Mouse (Mus musculus) MEL (cell line): ENCODE data around the gene Cldnd1. TPM values are rescaled to one million over a fixed set of nuclear protein-coding genes. Genes with fewer than 3 reads are reported as not detected.

ENCODE experiments used
- DNase-seq: peaks from one replicate; pipeline ENCODE4 v3.0.0; 2011; ENCODE audit warnings: low read depth, low spot score
- H3K27ac ChIP-seq: 2 replicates; pipeline ENCODE4 v1.5.1; 2012; ENCODE audit warnings: low read depth, mild to moderate bottlenecking, control low read depth, low read length, moderate library complexity; ENCODE audit not compliant: control insufficient read depth
- H3K27me3 ChIP-seq, 2 experiments: fragments of 150-350 bp in 1 of 2; sonication (generic) in 1 of 2; 2 replicates each; pipeline ENCODE4 v1.6.1; 2012; ENCODE audit warnings: low read length in 2 of 2, mild to moderate bottlenecking in 2 of 2, improper control_type of control experiment in 1 of 2, moderate library complexity in 1 of 2; ENCODE audit not compliant: insufficient read depth in 2 of 2, control insufficient read depth in 1 of 2
- H3K36me3 ChIP-seq, 2 experiments: 2 replicates each; pipeline ENCODE4 v1.6.1; 2012 to 2014; ENCODE audit warnings: low read length in 2 of 2, improper control_type of control experiment in 1 of 2, inconsistent platforms in 1 of 2, mild to moderate bottlenecking in 1 of 2; ENCODE audit not compliant: insufficient read depth in 2 of 2, control insufficient read depth in 1 of 2
- H3K4me1 ChIP-seq, 2 experiments: fragments of 150-350 bp in 1 of 2; sonication (generic) in 1 of 2; 2 replicates each; pipeline ENCODE4 v1.6.1; 2012; ENCODE audit warnings: low read length in 2 of 2, improper control_type of control experiment in 1 of 2, mild to moderate bottlenecking in 1 of 2; ENCODE audit not compliant: insufficient read depth in 2 of 2, control insufficient read depth in 1 of 2
- H3K4me3 ChIP-seq, 2 experiments: fragments of 150-350 bp in 1 of 2; sonication (generic) in 1 of 2; 2 replicates each; pipeline ENCODE4 v1.5.1; 2012; ENCODE audit warnings: low read depth in 2 of 2, low read length in 2 of 2, mild to moderate bottlenecking in 2 of 2, moderate library complexity in 2 of 2, control low read depth in 1 of 2, improper control_type of control experiment in 1 of 2; ENCODE audit not compliant: control insufficient read depth in 1 of 2, insufficient read depth in 1 of 2
- H3K79me2 ChIP-seq: 2 replicates; pipeline ENCODE4 v1.6.1; 2012; ENCODE audit warnings: mild to moderate bottlenecking, low read length, moderate library complexity; ENCODE audit not compliant: control insufficient read depth, poor library complexity, insufficient read depth
- H3K9ac ChIP-seq: 2 replicates; pipeline ENCODE4 v1.6.1; 2012; ENCODE audit warnings: low read depth, mild to moderate bottlenecking, control low read depth, low read length, moderate library complexity; ENCODE audit not compliant: control insufficient read depth, poor library complexity, severe bottlenecking
- H3K9me3 ChIP-seq: fragments of 150-350 bp; sonication (generic); replicated peaks from 2 replicates; pipeline ENCODE4 v1.6.1; 2012; ENCODE audit warnings: mild to moderate bottlenecking, low read length, improper control_type of control experiment, moderate library complexity; ENCODE audit not compliant: insufficient read depth
- CHD2 ChIP-seq: IDR thresholded peaks from 2 replicates; pipeline ENCODE4 v1.6.1; 2011; ENCODE audit warnings: low read length, improper control_type of control experiment
- CTCF ChIP-seq, 3 experiments: IDR thresholded peaks in 2 of 3; conservative IDR thresholded peaks in 1 of 3; 2 replicates each; pipeline ENCODE4 v1.5.1; 2011 to 2012; ENCODE audit warnings: low read length in 3 of 3, low read depth in 2 of 3, mild to moderate bottlenecking in 2 of 3, improper control_type of control experiment in 1 of 3, inconsistent platforms in 1 of 3, mixed read lengths in 1 of 3, moderate library complexity in 1 of 3; ENCODE audit not compliant: control insufficient read depth in 1 of 3, insufficient read depth in 1 of 3, poor library complexity in 1 of 3, severe bottlenecking in 1 of 3
- EP300 ChIP-seq, 2 experiments: IDR thresholded peaks; 2 replicates each; pipeline ENCODE4 v1.6.1; 2011; ENCODE audit warnings: improper control_type of control experiment in 2 of 2, low read length in 2 of 2, low read depth in 1 of 2, mild to moderate bottlenecking in 1 of 2
- JUND ChIP-seq: IDR thresholded peaks from 2 replicates; pipeline ENCODE4 v1.6.1; 2011; ENCODE audit warnings: low read depth, mild to moderate bottlenecking, improper control_type of control experiment, low read length
- KAT2A ChIP-seq: conservative IDR thresholded peaks from 2 replicates; pipeline ENCODE4 v1.6.1; 2012; ENCODE audit warnings: low read depth, low read length, improper control_type of control experiment, inconsistent platforms
- MAFK ChIP-seq: IDR thresholded peaks from 2 replicates; pipeline ENCODE4 v1.6.1; 2011; ENCODE audit warnings: low read depth, mild to moderate bottlenecking, low read length, improper control_type of control experiment, borderline replicate concordance
- NELFE ChIP-seq: IDR thresholded peaks from 2 replicates; pipeline ENCODE4 v1.6.1; 2011; ENCODE audit warnings: low read depth, low read length, improper control_type of control experiment
- POLR2A ChIP-seq, 2 experiments: IDR thresholded peaks; 2 replicates each; pipeline ENCODE4 v1.6.1; 2011 to 2012; ENCODE audit warnings: low read length in 2 of 2, mild to moderate bottlenecking in 2 of 2, control low read depth in 1 of 2, improper control_type of control experiment in 1 of 2, low read depth in 1 of 2, moderate library complexity in 1 of 2; ENCODE audit not compliant: control insufficient read depth in 1 of 2, insufficient read depth in 1 of 2, poor library complexity in 1 of 2
- POLR2AphosphoS5 ChIP-seq: IDR thresholded peaks from 2 replicates; pipeline ENCODE4 v1.6.1; 2012; ENCODE audit warnings: low read depth, borderline replicate concordance, mild to moderate bottlenecking, inconsistent platforms, low read length, moderate library complexity, mixed read lengths
- SMC3 ChIP-seq: IDR thresholded peaks from 2 replicates; pipeline ENCODE4 v1.6.1; 2011; ENCODE audit warnings: low read depth, low read length, improper control_type of control experiment
- TAL1 ChIP-seq: IDR thresholded peaks from 2 replicates; pipeline ENCODE4 v1.6.1; 2012; ENCODE audit warnings: mild to moderate bottlenecking, inconsistent platforms, low read length, moderate library complexity, mixed read lengths
- USF2 ChIP-seq, 2 experiments: IDR thresholded peaks; 2 replicates each; pipeline ENCODE4 v1.6.1; 2011 to 2012; ENCODE audit warnings: improper control_type of control experiment in 2 of 2, low read length in 2 of 2, borderline replicate concordance in 1 of 2, inconsistent platforms in 1 of 2, low read depth in 1 of 2, mild to moderate bottlenecking in 1 of 2; ENCODE audit not compliant: insufficient read depth in 1 of 2
- ZC3H11A ChIP-seq: IDR thresholded peaks from 2 replicates; pipeline ENCODE4 v1.6.1; 2012; ENCODE audit warnings: low read depth, mild to moderate bottlenecking, inconsistent platforms, low read length, improper control_type of control experiment
- ZKSCAN1 ChIP-seq: IDR thresholded peaks from 2 replicates; pipeline ENCODE4 v1.6.1; 2012; ENCODE audit warnings: low read depth, mild to moderate bottlenecking, inconsistent platforms, low read length, improper control_type of control experiment, moderate library complexity
- ZNF384 ChIP-seq: IDR thresholded peaks from 2 replicates; pipeline ENCODE4 v1.6.1; 2012; ENCODE audit warnings: low read depth, mild to moderate bottlenecking, inconsistent platforms, low read length, improper control_type of control experiment
- polyA plus RNA-seq, 2 experiments: library from polyadenylated mRNA; stranded (reverse) in 1 of 2; unstranded in 1 of 2; fragments of >175 nt in 1 of 2; fragments of >200 nt in 1 of 2; gene quantifications; 2 replicates each; pipeline versions ENCODE4 v1.2.1 to v1.2.4; 2012; ENCODE audit warnings: low replicate concordance in 2 of 2, low read depth in 1 of 2; ENCODE audit not compliant: insufficient read length in 2 of 2, insufficient read depth in 1 of 2, missing spikeins in 1 of 2
- total RNA-seq: library from RNA; depleted of rRNA; stranded (reverse); fragments of 300-350 nt; gene quantifications from 2 replicates; pipeline ENCODE4 v1.2.3, GENCODE M21; 2012

The Cldnd1 gene
- total and polyA plus RNA-seq, 3 experiments: 18.5 to 34.3 TPM; not detected in 1

- no peak for TF ChIP-seq ZNF384
- no peak for TF ChIP-seq EP300 (IDR thresholded peaks at IDR 0.05; ENCODE audit: low read depth in 1 of 2, low read length in 2 of 2)
- TF ChIP-seq KAT2A: no peak
- no peak for TF ChIP-seq POLR2AphosphoS5
- no peak for TF ChIP-seq POLR2A (IDR thresholded peaks at IDR 0.05; ENCODE audit: control insufficient read depth in 1 of 2, insufficient read depth in 1 of 2, low read depth in 1 of 2, low read length in 2 of 2, poor library complexity in 1 of 2)
- TF ChIP-seq ZC3H11A: no peak
- no peak for TF ChIP-seq CTCF (IDR thresholded peaks at IDR 0.05 in 2 of 3, conservative IDR thresholded peaks at IDR 0.05 in 1 of 3; ENCODE audit: control insufficient read depth in 1 of 3, insufficient read depth in 1 of 3, low read depth in 2 of 3, low read length in 3 of 3, poor library complexity in 1 of 3, severe bottlenecking in 1 of 3)
- no peak for TF ChIP-seq JUND
- no peak for TF ChIP-seq USF2 (IDR thresholded peaks at IDR 0.05; ENCODE audit: borderline replicate concordance in 1 of 2, insufficient read depth in 1 of 2, low read depth in 1 of 2, low read length in 2 of 2)
- no peak for TF ChIP-seq TAL1
- no peak for TF ChIP-seq CHD2
- no peak for TF ChIP-seq NELFE
- TF ChIP-seq, all 39 proteins: peak for 0
- H3K9me3 ChIP-seq: no peaks in the 10 kb centered on the region
- H3K27me3 ChIP-seq: no peaks in the 10 kb centered on the region
- no peak overlapping the region for H3K4me3 ChIP-seq
- H3K27ac ChIP-seq: no peak overlapping the region
- peaks cover 0 to 5% of the 10 kb centered on the region in 2 experiments; a peak in 1 of 4 replicates for H3K4me1 ChIP-seq
- no peak for DNase-seq
- no peak overlapping the region for H3K9ac ChIP-seq
- H3K79me2 ChIP-seq: no peaks in the 10 kb centered on the region
- peaks cover 0 to 8% of the 10 kb centered on the region in 2 experiments; a peak in 1 of 4 replicates for H3K36me3 ChIP-seq
These were observed 22.7 kb upstream of the Cldnd1 start for GRCm38 (mm10) chr16:58704999-58705398.

- Histone ChIP-seq H3K9me3 (no peaks in the 10 kb centered on the region), H3K4me3 (no peak overlapping the region), H3K79me2 (no peaks in the 10 kb centered on the region), H3K36me3 (peaks cover 0 to 8% of the 10 kb centered on the region in 2 experiments; a peak in 2 of 4 replicates), H3K27ac (no peak overlapping the region), H3K27me3 (no peaks in the 10 kb centered on the region), H3K4me1 (peaks cover 0 to 5% of the 10 kb centered on the region in 2 experiments; a peak in 1 of 4 replicates), H3K9ac (no peak overlapping the region)
- TF ChIP-seq USF2 (IDR thresholded peaks at IDR 0.05; ENCODE audit: borderline replicate concordance in 1 of 2, insufficient read depth in 1 of 2, low read depth in 1 of 2, low read length in 2 of 2) (no peak), ZKSCAN1 (no peak), SMC3 (no peak), MAFK (no peak)
- DNase-seq: no peak
These were observed 20.3 kb upstream of the Cldnd1 start for GRCm38 (mm10) chr16:58707276-58707905.
